Mouse (Mus musculus): Measurements from ENCODE around the gene Rgma. TPM values are rescaled to one million over a fixed set of nuclear protein-coding genes. Genes with fewer than 3 reads are reported as not detected.

The Rgma gene
- polyA plus RNA-seq, 1 experiment, result 9.3 TPM

- TF ChIP-seq POLR2A (IDR thresholded peaks at IDR 0.05; ENCODE audit: control insufficient read depth, low read depth, low read length) (no peak), CTCF (IDR thresholded peaks at IDR 0.05; ENCODE audit: control insufficient read depth, insufficient read depth, insufficient replicate concordance, low read depth, low read length) (no peak)
- peaks cover 24% of the 10 kb centered on the region for H3K4me1 ChIP-seq (ENCODE audit: control insufficient read depth, insufficient read depth, low read length)
- H3K27me3 ChIP-seq (ENCODE audit: control insufficient read depth, insufficient read depth, low read length), result no peaks in the 10 kb centered on the region
- H3K36me3 ChIP-seq (ENCODE audit: control insufficient read depth, insufficient read depth, low read length), result no peaks in the 10 kb centered on the region
- no peak overlapping the region for H3K27ac ChIP-seq (ENCODE audit: control insufficient read depth, insufficient read depth, low read depth, low read length)
- no peak overlapping the region for H3K4me3 ChIP-seq (ENCODE audit: control insufficient read depth, low read depth, low read length)
Measured at GRCm38 (mm10) chr7:73402106-73402505, 26.8 kb downstream of the Rgma start.

- TF ChIP-seq POLR2A (IDR thresholded peaks at IDR 0.05; ENCODE audit: control insufficient read depth, low read depth, low read length), result no peak
- TF ChIP-seq CTCF (IDR thresholded peaks at IDR 0.05; ENCODE audit: control insufficient read depth, insufficient read depth, insufficient replicate concordance, low read depth, low read length), result no peak
- peaks cover 23% of the 10 kb centered on the region for H3K4me1 ChIP-seq (ENCODE audit: control insufficient read depth, insufficient read depth, low read length)
- no peak overlapping the region for H3K27ac ChIP-seq (ENCODE audit: control insufficient read depth, insufficient read depth, low read depth, low read length)
Measured at GRCm38 (mm10) chr7:73402671-73403070, 27.4 kb downstream of the Rgma start.

GRCm38 (mm10) chr7:73403538-73403937, 28.2 kb downstream of the Rgma start:
- no peak overlapping the region for H3K4me3 ChIP-seq (ENCODE audit: control insufficient read depth, low read depth, low read length)
- TF ChIP-seq POLR2A (IDR thresholded peaks at IDR 0.05; ENCODE audit: control insufficient read depth, low read depth, low read length), result no peak
- H3K27ac ChIP-seq (ENCODE audit: control insufficient read depth, insufficient read depth, low read depth, low read length), result no peak overlapping the region
- H3K27me3 ChIP-seq (ENCODE audit: control insufficient read depth, insufficient read depth, low read length), result no peaks in the 10 kb centered on the region
- H3K4me1 ChIP-seq (ENCODE audit: control insufficient read depth, insufficient read depth, low read length), result peaks cover 14% of the 10 kb centered on the region
- H3K36me3 ChIP-seq (ENCODE audit: control insufficient read depth, insufficient read depth, low read length), result no peaks in the 10 kb centered on the region

More at GRCm38 (mm10) chr7:73402671-73403070, 27.4 kb downstream of the Rgma start:
- Histone ChIP-seq H3K4me3 (ENCODE audit: control insufficient read depth, low read depth, low read length) (no peak overlapping the region), H3K27me3 (ENCODE audit: control insufficient read depth, insufficient read depth, low read length) (no peaks in the 10 kb centered on the region), H3K36me3 (ENCODE audit: control insufficient read depth, insufficient read depth, low read length) (no peaks in the 10 kb centered on the region)

GRCm38 (mm10) chr7:73405550-73405949, 30.2 kb downstream of the Rgma start:
- Histone ChIP-seq H3K4me3 (ENCODE audit: control insufficient read depth, low read depth, low read length) (no peak overlapping the region), H3K4me1 (ENCODE audit: control insufficient read depth, insufficient read depth, low read length) (peaks cover 4% of the 10 kb centered on the region), H3K27me3 (ENCODE audit: control insufficient read depth, insufficient read depth, low read length) (no peaks in the 10 kb centered on the region), H3K36me3 (ENCODE audit: control insufficient read depth, insufficient read depth, low read length) (no peaks in the 10 kb centered on the region), H3K27ac (ENCODE audit: control insufficient read depth, insufficient read depth, low read depth, low read length) (no peak overlapping the region)
- no peak for TF ChIP-seq CTCF (IDR thresholded peaks at IDR 0.05; ENCODE audit: control insufficient read depth, insufficient read depth, insufficient replicate concordance, low read depth, low read length)
- TF ChIP-seq POLR2A (IDR thresholded peaks at IDR 0.05; ENCODE audit: control insufficient read depth, low read depth, low read length), result no peak

- Histone ChIP-seq H3K36me3 (ENCODE audit: control insufficient read depth, insufficient read depth, low read length) (no peaks in the 10 kb centered on the region), H3K4me1 (ENCODE audit: control insufficient read depth, insufficient read depth, low read length) (peaks cover 4% of the 10 kb centered on the region), H3K27me3 (ENCODE audit: control insufficient read depth, insufficient read depth, low read length) (no peaks in the 10 kb centered on the region), H3K27ac (ENCODE audit: control insufficient read depth, insufficient read depth, low read depth, low read length) (no peak overlapping the region), H3K4me3 (ENCODE audit: control insufficient read depth, low read depth, low read length) (peak overlapping the region; percentile 53)
- TF ChIP-seq CTCF (IDR thresholded peaks at IDR 0.05; ENCODE audit: control insufficient read depth, insufficient read depth, insufficient replicate concordance, low read depth, low read length) (no peak), POLR2A (IDR thresholded peaks at IDR 0.05; ENCODE audit: control insufficient read depth, low read depth, low read length) (no peak; the same call in 1 of the 2 replicates)
Measured at GRCm38 (mm10) chr7:73411523-73411922, 36.2 kb downstream of the Rgma start.

- Histone ChIP-seq H3K27me3 (ENCODE audit: control insufficient read depth, insufficient read depth, low read length) (no peaks in the 10 kb centered on the region), H3K4me3 (ENCODE audit: control insufficient read depth, low read depth, low read length) (no peak overlapping the region), H3K27ac (ENCODE audit: control insufficient read depth, insufficient read depth, low read depth, low read length) (no peak overlapping the region), H3K36me3 (ENCODE audit: control insufficient read depth, insufficient read depth, low read length) (no peaks in the 10 kb centered on the region), H3K4me1 (ENCODE audit: control insufficient read depth, insufficient read depth, low read length) (peaks cover 4% of the 10 kb centered on the region)
- no peak for TF ChIP-seq POLR2A (IDR thresholded peaks at IDR 0.05; ENCODE audit: control insufficient read depth, low read depth, low read length)
- TF ChIP-seq CTCF (IDR thresholded peaks at IDR 0.05; ENCODE audit: control insufficient read depth, insufficient read depth, insufficient replicate concordance, low read depth, low read length), result no peak
Measured at GRCm38 (mm10) chr7:73411986-73412385, 36.7 kb downstream of the Rgma start.

- no peak for TF ChIP-seq POLR2A (IDR thresholded peaks at IDR 0.05; ENCODE audit: control insufficient read depth, low read depth, low read length)
- TF ChIP-seq CTCF (IDR thresholded peaks at IDR 0.05; ENCODE audit: control insufficient read depth, insufficient read depth, insufficient replicate concordance, low read depth, low read length), result no peak
- no peaks in the 10 kb centered on the region for H3K27me3 ChIP-seq (ENCODE audit: control insufficient read depth, insufficient read depth, low read length)
- H3K36me3 ChIP-seq (ENCODE audit: control insufficient read depth, insufficient read depth, low read length), result no peaks in the 10 kb centered on the region
- no peak overlapping the region for H3K27ac ChIP-seq (ENCODE audit: control insufficient read depth, insufficient read depth, low read depth, low read length)
- H3K4me1 ChIP-seq (ENCODE audit: control insufficient read depth, insufficient read depth, low read length), result peaks cover 4% of the 10 kb centered on the region
- H3K4me3 ChIP-seq (ENCODE audit: control insufficient read depth, low read depth, low read length), result no peak overlapping the region
Measured at GRCm38 (mm10) chr7:73412419-73412818, 37.1 kb downstream of the Rgma start.

- H3K36me3 ChIP-seq (ENCODE audit: control insufficient read depth, insufficient read depth, low read length), result no peaks in the 10 kb centered on the region
Measured at GRCm38 (mm10) chr7:73414192-73414591, 38.9 kb downstream of the Rgma start.

More at GRCm38 (mm10) chr7:73414192-73414591, 38.9 kb downstream of the Rgma start:
- Histone ChIP-seq H3K4me1 (ENCODE audit: control insufficient read depth, insufficient read depth, low read length) (peaks cover 2% of the 10 kb centered on the region), H3K27me3 (ENCODE audit: control insufficient read depth, insufficient read depth, low read length) (no peaks in the 10 kb centered on the region), H3K27ac (ENCODE audit: control insufficient read depth, insufficient read depth, low read depth, low read length) (no peak overlapping the region), H3K4me3 (ENCODE audit: control insufficient read depth, low read depth, low read length) (no peak overlapping the region)
- no peak for TF ChIP-seq CTCF (IDR thresholded peaks at IDR 0.05; ENCODE audit: control insufficient read depth, insufficient read depth, insufficient replicate concordance, low read depth, low read length)
- TF ChIP-seq POLR2A (IDR thresholded peaks at IDR 0.05; ENCODE audit: control insufficient read depth, low read depth, low read length), result no peak
